Mouse (Mus musculus) olfactory bulb, adult 2 months (tissue): ENCODE data around the gene Gm3045.

Source experiments
- CTCF ChIP-seq: fragments of 200-500 bp; IDR thresholded peaks from 2 replicates; pipeline ENCODE4 v1.5.1; 2012; ENCODE audit warnings: low read depth, mild to moderate bottlenecking, low read length, moderate library complexity; ENCODE audit not compliant: insufficient read depth
- POLR2A ChIP-seq: fragments of 200-500 bp; IDR thresholded peaks from 2 replicates; pipeline ENCODE4 v1.6.1; 2012; ENCODE audit warnings: mild to moderate bottlenecking, low read depth, low read length, moderate library complexity; ENCODE audit not compliant: insufficient read depth

DNA sequence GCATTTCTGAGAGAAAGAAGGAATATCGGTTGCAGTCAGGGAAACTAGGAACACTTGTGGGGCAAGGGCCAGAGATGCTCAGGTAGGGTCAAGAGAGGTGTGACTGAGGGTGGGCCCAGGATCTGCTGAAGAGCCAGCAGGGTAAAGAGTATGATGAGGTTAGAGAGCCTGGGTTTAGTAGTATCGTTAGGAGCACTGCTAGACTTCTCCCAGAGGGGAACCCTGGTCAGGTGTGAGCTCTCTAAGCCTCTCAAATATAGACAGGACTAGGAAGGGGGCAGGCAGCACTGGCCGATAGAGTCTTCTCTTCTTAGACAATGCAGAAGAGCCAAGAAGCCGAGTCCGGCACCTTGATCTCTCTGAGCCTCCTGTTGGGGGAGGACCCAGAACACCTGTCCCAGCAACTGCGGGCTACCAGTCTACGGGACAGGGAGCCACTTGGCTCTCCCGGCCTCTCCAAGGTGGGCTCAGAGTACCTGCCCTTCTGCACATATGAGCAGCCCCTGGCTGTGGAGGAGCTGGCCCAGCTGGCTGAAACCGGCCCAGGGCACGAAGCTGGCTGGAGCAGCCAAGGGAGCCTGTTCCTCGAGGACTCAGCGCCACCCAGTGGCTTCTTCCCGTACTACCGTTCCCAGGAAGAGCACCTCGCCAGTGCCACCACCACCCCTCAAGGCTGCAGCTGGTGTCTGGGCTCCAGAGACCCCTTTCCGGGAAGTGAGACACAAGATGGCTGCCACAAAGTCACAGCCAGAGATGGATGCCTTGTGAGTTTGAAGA, 2.5 kb downstream of the Gm3045 start:
- peak; percentile 84 for TF ChIP-seq CTCF
- no peak for TF ChIP-seq POLR2A
